Mouse (Mus musculus) embryonic facial prominence, embryonic 13.5 days (tissue): ENCODE data around the gene Sox21. TPM values are rescaled to one million over a fixed set of nuclear protein-coding genes. Genes with fewer than 3 reads are reported as not detected.

Experiments
- ATAC-seq: fragments of 200-750 bp; cut with Nextera tagmentation; 2 replicates; pipeline ENCODE4 v1.8.0; 2017; ENCODE audit warnings: low read depth; ENCODE audit not compliant: insufficient number of reproducible peaks, insufficient read depth, low FRiP score, low TSS enrichment
- H3K27ac ChIP-seq: fragments of 300-500 bp; sonication (generic); 2 replicates; pipeline ENCODE4 v1.5.1; 2015; ENCODE audit warnings: moderate library complexity, mild to moderate bottlenecking, inconsistent platforms
- H3K27me3 ChIP-seq: fragments of 300-500 bp; sonication (generic); 2 replicates; pipeline ENCODE4 v1.6.1; 2015; ENCODE audit warnings: mild to moderate bottlenecking, inconsistent platforms
- H3K36me3 ChIP-seq: fragments of 300-500 bp; sonication (generic); 2 replicates; pipeline ENCODE4 v1.6.1; 2015; ENCODE audit warnings: mild to moderate bottlenecking, inconsistent platforms
- H3K4me1 ChIP-seq: fragments of 300-500 bp; sonication (generic); 2 replicates; pipeline ENCODE4 v1.6.1; 2015; ENCODE audit warnings: inconsistent platforms
- H3K4me2 ChIP-seq: fragments of 300-500 bp; sonication (generic); 2 replicates; pipeline ENCODE4 v1.6.1; 2015; ENCODE audit warnings: moderate library complexity, mild to moderate bottlenecking, inconsistent platforms
- H3K4me3 ChIP-seq: fragments of 300-500 bp; sonication (generic); 2 replicates; pipeline ENCODE4 v1.5.1; 2015; ENCODE audit warnings: mild to moderate bottlenecking, inconsistent platforms
- H3K9ac ChIP-seq: fragments of 300-500 bp; sonication (generic); 2 replicates; pipeline ENCODE4 v1.6.1; 2015; ENCODE audit warnings: mild to moderate bottlenecking, inconsistent platforms
- H3K9me3 ChIP-seq: fragments of 300-500 bp; sonication (generic); 2 replicates; pipeline ENCODE4 v1.6.1; 2016; ENCODE audit warnings: inconsistent platforms
- WGBS: fragments of 180-500 bp; shearing (Covaris S2); methylation state at CpG from one replicate; pipeline ENCODE4 v1.1.7; 2015; ENCODE audit warnings: mixed read lengths; 5-methylcytosine and 5-hydroxymethylcytosine counted together
- polyA plus RNA-seq: library from polyadenylated mRNA; unstranded; fragments of >200 nt; fragmentation: Nextera tagmentation; extraction: Ambion mirVana; gene quantifications from 2 replicates; pipeline ENCODE4 v1.2.1, GENCODE M21; 2015

The Sox21 gene
- polyA plus RNA-seq, 1 experiment from 2014 or later, result 6.3 TPM

GRCm38 (mm10) chr14:118237786-118238185 lies 956 bp upstream of the Sox21 start:
- Histone ChIP-seq H3K9ac (no peak overlapping the region), H3K4me2 (peak overlapping the region; percentile 89), H3K27me3 (peaks cover 73% of the 10 kb centered on the region), H3K4me3 (peak overlapping the region; percentile 62; the same call in 1 of the 2 replicates), H3K36me3 (no peaks in the 10 kb centered on the region), H3K4me1 (peaks cover 28% of the 10 kb centered on the region), H3K27ac (no peak overlapping the region), H3K9me3 (peaks cover 3% of the 10 kb centered on the region; the same call in 1 of the 2 replicates)
- ATAC-seq, result no peak
- WGBS, result 10% methylated on average over 6 of the region's 6 CpGs

DNA sequence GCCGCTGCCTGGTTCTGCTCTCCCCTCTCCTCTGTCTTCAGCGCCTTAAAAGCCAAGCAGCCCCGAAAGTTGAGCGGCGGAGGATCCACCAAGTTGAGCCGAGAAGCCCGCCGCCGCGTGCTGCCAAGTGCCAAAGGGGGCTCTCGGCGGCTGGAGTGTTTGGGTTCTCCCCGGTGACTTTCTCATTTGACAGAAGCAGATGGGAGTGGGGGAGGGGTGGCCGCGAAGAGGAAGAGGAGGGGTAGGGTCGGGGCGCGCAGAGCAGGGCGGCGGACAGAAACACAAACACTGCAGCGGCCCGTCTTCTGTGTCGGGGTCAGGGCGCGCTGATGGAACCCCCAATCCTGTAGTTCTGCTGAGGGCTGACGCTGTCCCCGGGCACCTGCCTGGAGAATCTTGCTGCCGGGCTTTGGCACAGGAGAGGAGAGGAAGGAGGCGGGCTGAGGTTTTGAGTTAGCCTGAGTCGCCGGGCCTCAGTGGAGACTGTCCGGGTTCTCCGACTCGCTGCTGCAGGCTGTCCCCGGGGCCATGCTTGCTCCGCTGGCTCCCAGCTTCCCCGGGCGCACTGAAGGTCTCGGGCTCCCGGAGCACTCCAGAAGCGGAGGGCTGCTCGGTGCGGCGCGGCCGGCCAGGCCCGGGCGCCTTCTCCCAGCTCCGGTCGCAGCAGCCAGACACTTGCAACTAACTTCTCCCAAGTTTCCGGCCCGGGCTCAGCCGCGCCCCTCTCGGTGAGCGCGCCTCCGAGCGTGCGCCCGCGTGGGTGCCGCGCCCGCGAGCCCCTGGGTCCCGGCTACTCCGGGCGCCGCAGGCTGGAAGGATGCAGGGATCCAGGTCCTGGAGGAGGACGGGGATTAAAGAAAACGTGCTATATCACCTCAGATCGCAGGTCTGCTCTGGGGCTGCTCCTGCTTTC lies 601 bp downstream of the Sox21 start:
- Histone ChIP-seq H3K4me2 (peak overlapping the region; percentile 89), H3K9ac (peak overlapping the region; percentile 75), H3K27ac (peak overlapping the region; percentile 75), H3K4me3 (peak overlapping the region; percentile 62), H3K9me3 (no peaks in the 10 kb centered on the region), H3K4me1 (peaks cover 36% of the 10 kb centered on the region), H3K27me3 (peaks cover 89% of the 10 kb centered on the region), H3K36me3 (no peaks in the 10 kb centered on the region)
- WGBS, result under 1% methylated on average over 73 of the region's 73 CpGs
- ATAC-seq, result peak; percentile 53

- H3K4me3 ChIP-seq, result peak overlapping the region; percentile 62
- peak overlapping the region; percentile 89 for H3K4me2 ChIP-seq
- no peak for ATAC-seq
- H3K27me3 ChIP-seq, result peaks cover 89% of the 10 kb centered on the region
- H3K36me3 ChIP-seq, result no peaks in the 10 kb centered on the region
- H3K9ac ChIP-seq, result peak overlapping the region; percentile 75
- under 1% methylated on average over 62 of the region's 62 CpGs for whole genome bisulfite sequencing
- H3K9me3 ChIP-seq, result no peaks in the 10 kb centered on the region
- peak overlapping the region; percentile 75; the same call in 1 of the 2 replicates for H3K27ac ChIP-seq
- peaks cover 39% of the 10 kb centered on the region for H3K4me1 ChIP-seq
These were observed 1.4 kb downstream of the Sox21 start for GRCm38 (mm10) chr14:118235361-118235972.

DNA sequence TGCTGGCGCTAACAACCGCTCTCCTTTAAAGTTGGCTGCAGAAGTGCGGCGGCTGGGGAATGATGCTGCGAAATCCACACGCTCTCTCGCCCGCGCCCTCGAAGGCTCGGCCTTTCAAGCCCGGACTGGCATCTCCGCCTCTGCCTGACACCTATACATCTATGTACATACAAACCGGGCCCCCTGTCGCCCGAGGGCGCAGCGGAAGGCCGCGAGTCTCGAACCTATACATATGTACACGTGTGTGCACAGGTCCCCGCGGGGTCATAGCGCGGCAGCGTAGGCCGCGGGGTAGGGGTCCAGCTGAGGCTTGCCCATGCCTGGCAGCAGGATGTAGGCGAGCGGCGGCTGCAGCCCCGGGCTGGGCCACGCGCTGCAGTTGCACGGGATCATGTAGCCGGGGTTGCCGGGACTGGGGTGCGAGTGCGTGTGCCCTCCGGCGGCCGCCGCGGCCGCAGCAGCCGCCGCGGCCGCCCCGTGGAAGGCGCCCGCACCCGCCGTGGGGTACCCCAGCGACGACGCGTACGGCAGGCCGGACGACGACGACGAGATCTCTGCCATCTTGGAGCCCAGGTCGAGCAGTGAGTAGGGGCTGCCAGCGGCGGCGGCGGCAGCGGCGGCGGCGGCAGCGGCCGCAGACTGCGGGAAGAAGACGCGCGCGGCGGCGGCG lies 2.2 kb downstream of the Sox21 start:
- H3K4me1 ChIP-seq, result peaks cover 39% of the 10 kb centered on the region
- peak overlapping the region; percentile 89 for H3K4me2 ChIP-seq
- H3K4me3 ChIP-seq, result peak overlapping the region; percentile 62
- peak overlapping the region; percentile 39; the same call in 1 of the 2 replicates for H3K27ac ChIP-seq
- peaks cover 89% of the 10 kb centered on the region for H3K27me3 ChIP-seq
- H3K9ac ChIP-seq, result peak overlapping the region; percentile 75
- no peaks in the 10 kb centered on the region for H3K9me3 ChIP-seq
- no peaks in the 10 kb centered on the region for H3K36me3 ChIP-seq
- WGBS, result under 1% methylated on average over 74 of the region's 84 CpGs
- ATAC-seq, result no peak

DNA sequence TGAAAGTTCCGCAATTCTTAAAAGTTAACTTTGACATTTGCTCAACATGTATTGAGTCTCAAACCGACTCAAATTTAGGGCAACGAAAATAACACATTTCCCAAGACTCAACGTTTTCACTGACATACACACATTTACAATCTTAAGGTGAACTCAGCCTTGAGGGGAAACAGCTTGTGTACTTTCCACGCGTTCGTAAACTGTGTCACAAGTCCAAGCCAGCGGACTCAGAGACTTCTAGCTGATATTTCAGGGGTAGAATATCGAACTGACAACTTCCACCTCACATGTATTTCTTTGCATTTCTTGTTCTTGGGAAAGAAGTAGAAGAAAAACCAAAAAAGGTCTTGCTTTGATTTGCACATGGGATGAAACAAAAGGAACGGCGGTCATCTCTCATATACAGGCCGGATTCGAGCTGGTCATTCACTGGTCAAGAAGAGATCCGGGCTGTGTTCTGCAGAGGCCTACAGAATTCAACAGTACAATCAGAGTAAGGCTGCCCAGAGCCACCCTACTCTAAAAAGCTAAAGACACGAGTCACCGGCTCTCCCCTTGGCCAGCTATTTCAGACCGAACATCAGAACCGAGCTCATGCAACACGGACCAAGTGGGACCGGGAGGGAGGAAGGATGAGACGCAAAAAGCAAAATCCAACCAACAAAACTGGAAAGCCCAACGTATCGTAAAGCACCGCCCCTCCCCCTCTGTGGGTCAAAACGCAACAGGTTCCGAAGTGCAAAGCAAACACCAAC lies 2.9 kb downstream of the Sox21 start:
- H3K9ac ChIP-seq, result peak overlapping the region; percentile 75
- H3K9me3 ChIP-seq, result no peaks in the 10 kb centered on the region
- no peak overlapping the region for H3K27ac ChIP-seq
- H3K4me1 ChIP-seq, result peaks cover 39% of the 10 kb centered on the region
- ATAC-seq, result no peak
- no peaks in the 10 kb centered on the region for H3K36me3 ChIP-seq
- H3K4me2 ChIP-seq, result peak overlapping the region; percentile 89
- H3K27me3 ChIP-seq, result peaks cover 89% of the 10 kb centered on the region
- H3K4me3 ChIP-seq, result peak overlapping the region; percentile 62
- 4% methylated on average over 26 of the region's 26 CpGs for WGBS

GRCm38 (mm10) chr14:118232381-118232970 lies 4.4 kb downstream of the Sox21 start:
- no peaks in the 10 kb centered on the region for H3K9me3 ChIP-seq
- no peak for ATAC-seq
- H3K27me3 ChIP-seq, result peaks cover 93% of the 10 kb centered on the region
- no peak overlapping the region for H3K27ac ChIP-seq
- 4% methylated on average over 8 of the region's 8 CpGs for WGBS
- peak overlapping the region; percentile 48 for H3K4me2 ChIP-seq
- H3K9ac ChIP-seq, result no peak overlapping the region
- H3K36me3 ChIP-seq, result no peaks in the 10 kb centered on the region
- H3K4me1 ChIP-seq, result peaks cover 45% of the 10 kb centered on the region
- H3K4me3 ChIP-seq, result peak overlapping the region; percentile 25

DNA sequence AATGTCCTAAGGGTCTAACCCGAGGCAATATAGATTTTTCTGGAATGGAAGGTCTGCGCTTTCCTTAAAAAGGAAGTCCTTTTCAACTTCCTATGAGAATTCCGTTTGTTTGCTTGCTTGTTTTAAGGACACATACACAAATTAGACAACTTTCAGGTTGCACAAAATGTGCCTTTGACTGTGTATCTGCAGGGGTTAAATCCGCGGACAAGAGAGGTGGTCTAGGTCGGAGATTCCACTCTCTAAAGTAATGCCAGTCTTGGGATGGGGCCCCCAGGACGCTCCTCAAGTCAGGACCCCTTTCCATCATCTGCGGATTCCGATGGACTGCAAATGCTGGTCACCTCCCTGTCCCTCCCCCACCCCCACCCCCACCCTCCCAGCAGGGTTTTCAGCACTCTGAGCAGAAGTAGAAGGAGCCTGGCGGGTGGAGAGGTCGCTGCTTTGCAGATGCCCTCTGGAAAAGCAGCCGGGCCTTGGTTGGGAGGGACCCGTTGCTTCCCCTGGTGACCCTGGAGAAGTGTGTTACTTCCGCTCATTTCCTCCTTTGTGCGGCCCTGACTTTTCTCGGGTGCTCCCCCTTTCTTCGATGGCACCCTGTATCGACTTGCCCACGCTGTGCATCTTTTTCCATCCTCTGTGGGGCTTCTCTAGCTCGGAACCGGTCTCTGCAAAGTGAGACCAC lies 10.2 kb downstream of the Sox21 start:
- Histone ChIP-seq H3K27ac (no peak overlapping the region), H3K36me3 (no peaks in the 10 kb centered on the region), H3K4me2 (peak overlapping the region; percentile 50), H3K4me1 (peaks cover 32% of the 10 kb centered on the region; the same call in 1 of the 2 replicates), H3K4me3 (peak overlapping the region; percentile 27), H3K9ac (no peak overlapping the region), H3K27me3 (peaks cover 97% of the 10 kb centered on the region), H3K9me3 (no peaks in the 10 kb centered on the region)
- no peak for ATAC-seq
- 3% methylated on average over 21 of the region's 21 CpGs for WGBS

- Histone ChIP-seq H3K27me3 (peaks cover 90% of the 10 kb centered on the region), H3K4me2 (peak overlapping the region; percentile 50), H3K4me1 (peaks cover 26% of the 10 kb centered on the region; the same call in 1 of the 2 replicates), H3K9me3 (0 out of 2 replicates have a peak, but pooled peaks cover 3% of the 10 kb centered on the region), H3K36me3 (no peaks in the 10 kb centered on the region), H3K27ac (no peak overlapping the region), H3K4me3 (peak overlapping the region; percentile 27), H3K9ac (no peak overlapping the region)
- no peak for ATAC-seq
- under 1% methylated on average over 21 of the region's 21 CpGs for WGBS
These were observed 10.9 kb downstream of the Sox21 start for GRCm38 (mm10) chr14:118225911-118226310.

DNA sequence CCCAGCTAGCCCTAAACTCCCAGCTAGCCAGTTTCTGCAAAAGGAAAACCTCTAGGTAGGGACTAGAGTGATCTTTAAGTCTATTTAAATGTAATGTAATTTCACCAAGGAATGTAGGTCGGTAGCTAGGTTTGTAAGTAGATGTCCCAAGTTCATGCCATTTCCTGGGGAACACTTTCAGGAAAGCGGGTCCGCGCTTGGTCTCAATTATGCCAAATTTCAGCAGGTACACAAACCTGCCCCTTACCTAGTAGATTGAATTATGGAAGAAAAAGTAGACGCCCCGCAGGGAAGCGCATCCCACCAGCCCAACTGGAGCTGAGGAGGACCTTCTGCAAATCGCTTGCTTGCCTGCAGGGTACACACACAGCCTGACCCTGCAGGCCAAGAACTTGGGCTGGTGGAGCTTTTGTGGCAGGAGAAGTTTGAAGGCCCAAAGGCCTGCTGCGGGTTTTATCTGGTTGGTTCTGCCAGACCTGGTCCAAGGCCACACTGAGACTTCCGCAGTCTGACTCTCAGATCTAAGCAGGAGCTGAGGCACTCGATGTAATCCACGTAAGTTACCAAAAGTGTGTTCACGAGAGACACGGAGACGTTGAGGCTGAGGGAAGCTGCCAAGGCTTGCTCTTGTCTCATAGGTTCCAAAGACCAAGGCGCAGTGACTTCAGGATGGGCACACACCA lies 11.6 kb downstream of the Sox21 start:
- Histone ChIP-seq H3K4me3 (peak overlapping the region; percentile 27; the same call in 1 of the 2 replicates), H3K36me3 (no peaks in the 10 kb centered on the region), H3K4me2 (peak overlapping the region; percentile 50), H3K27ac (no peak overlapping the region), H3K4me1 (peaks cover 26% of the 10 kb centered on the region; the same call in 1 of the 2 replicates), H3K9ac (no peak overlapping the region), H3K9me3 (0 out of 2 replicates have a peak, but pooled peaks cover 3% of the 10 kb centered on the region), H3K27me3 (peaks cover 84% of the 10 kb centered on the region)
- 13% methylated on average over 16 of the region's 16 CpGs for WGBS
- ATAC-seq, result no peak

DNA sequence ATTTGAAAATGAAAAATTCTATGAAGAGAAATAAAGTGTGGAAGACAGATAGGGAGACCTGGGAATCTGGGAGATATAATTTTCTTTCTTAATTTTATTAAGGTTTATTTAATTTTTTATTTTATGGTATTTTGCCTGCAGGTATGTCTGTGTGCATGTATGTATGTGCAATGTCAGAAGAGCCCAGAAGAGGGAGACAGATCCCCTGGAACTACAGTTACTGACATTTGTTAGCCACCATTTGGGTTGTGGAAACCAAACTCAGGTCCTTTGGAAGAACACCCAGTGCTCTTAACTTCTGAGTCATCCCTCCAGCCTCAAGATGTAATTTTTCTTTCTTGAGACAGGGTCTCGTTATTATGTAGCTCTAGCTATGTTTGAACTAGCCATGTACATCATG lies 15.9 kb downstream of the Sox21 start:
- H3K27me3 ChIP-seq, result peaks cover 51% of the 10 kb centered on the region
- H3K9ac ChIP-seq, result no peak overlapping the region
- H3K9me3 ChIP-seq, result 0 out of 2 replicates have a peak, but pooled peaks cover 3% of the 10 kb centered on the region
- 95% methylated on average over 1 of the region's 1 CpGs for WGBS
- no peak overlapping the region for H3K4me2 ChIP-seq
- H3K4me1 ChIP-seq, result peaks cover 8% of the 10 kb centered on the region; the same call in 1 of the 2 replicates
- no peak overlapping the region for H3K27ac ChIP-seq
- no peak for ATAC-seq
- H3K4me3 ChIP-seq, result no peak overlapping the region
- no peaks in the 10 kb centered on the region for H3K36me3 ChIP-seq
